Mouse (Mus musculus) E14TG2a.4 (cell line): ENCODE measurements around the gene Mrps6.

ENCODE experiments used
- CTCF ChIP-seq: conservative IDR thresholded peaks from 2 replicates; pipeline ENCODE4 v1.5.1; 2014; ENCODE audit warnings: low read length
- NANOG ChIP-seq: IDR thresholded peaks from 2 replicates; pipeline ENCODE4 v1.6.1; 2014; ENCODE audit warnings: borderline replicate concordance, low read length, mixed read lengths
- POU5F1 ChIP-seq: IDR thresholded peaks from 2 replicates; pipeline ENCODE4 v1.6.1; 2014; ENCODE audit warnings: low read length, borderline replicate concordance

DNA sequence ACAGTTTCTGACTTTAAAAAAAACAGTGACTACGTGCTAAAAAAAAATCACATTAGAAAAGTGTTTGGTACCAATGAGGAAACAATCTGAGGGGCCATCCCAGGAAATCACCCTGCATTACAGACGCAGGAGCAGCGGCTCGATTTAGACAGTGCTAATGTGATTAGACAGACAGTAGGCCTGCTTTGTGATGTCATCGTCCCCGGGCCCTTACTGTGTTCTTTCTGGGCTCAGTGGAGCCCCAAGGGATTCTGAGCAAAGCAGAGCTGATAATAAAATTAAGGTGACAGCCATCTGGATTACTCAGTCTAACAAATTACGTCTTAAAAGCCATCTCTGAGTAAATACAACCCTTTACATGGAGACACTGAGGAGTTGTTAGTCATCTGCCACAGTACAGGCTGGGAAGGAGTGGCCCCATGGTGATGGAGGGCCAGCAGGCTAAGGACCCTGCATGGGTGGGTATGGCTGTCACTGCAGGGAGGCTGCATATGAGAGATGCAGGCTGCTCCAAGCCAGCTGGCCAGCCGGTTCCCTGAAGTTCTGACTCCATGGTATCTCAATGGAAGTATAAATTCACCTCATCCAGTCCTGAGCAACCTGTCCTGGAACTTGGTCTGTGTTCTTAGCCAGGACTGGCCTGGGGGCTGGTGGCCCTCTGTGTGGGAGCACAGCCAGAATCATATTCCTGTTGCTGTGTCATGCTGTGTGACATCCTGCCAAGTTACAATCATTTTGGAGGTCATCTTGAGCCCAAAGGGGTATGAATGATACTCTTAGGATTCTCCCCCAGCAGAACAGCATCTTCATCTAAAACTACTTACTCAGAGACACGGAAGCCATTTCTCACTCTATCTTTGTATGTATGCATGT is 59.5 kb downstream of the Mrps6 start:
- TF ChIP-seq POU5F1 = no peak
- TF ChIP-seq CTCF = no peak
- TF ChIP-seq NANOG = no peak
